Mouse (Mus musculus): ENCODE data around the gene Mlh1.

The Mlh1 gene

DNA sequence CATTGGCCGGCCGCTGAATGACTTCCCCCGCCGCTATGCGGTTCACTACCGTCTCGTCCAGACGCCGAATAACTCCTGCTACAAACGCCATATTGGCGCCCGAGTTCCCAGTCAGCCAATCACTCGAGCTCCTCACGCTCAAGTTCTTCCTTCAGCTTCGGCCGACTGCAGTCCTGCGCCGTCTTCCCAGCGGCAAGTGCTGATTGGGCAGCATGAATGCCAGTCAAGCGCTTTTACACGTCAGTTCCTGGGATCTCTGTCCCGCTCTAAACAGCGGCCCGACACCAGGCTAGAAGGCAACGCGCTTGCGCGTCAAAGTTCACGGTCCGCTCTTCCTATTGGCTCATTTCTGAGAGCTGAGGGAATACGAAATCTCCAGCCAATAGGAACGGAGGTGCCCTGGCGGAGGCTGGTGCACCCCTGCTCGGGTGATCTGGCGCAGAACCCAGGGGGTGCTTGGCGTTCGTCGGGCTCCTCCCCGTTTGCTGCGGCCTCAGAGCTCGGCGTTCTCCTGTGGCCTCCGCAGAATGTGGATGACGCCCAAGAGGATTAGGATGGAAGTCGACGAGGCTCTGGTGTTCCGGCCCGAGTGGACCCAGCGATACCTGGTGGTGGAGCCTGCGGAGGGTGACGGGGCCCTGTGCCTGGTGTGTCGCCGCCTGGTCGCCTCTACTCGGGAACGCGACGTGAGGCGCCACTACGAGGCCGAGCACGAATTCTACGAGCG lies at the start of gene Mlh1, which contains the start of gene Epm2aip1:
Mlh1 (minus strand) TSS at position 358 of the 727 bp plus-strand sequence.
Epm2aip1 (plus strand) TSS at position 496 of the 727 bp plus-strand sequence.
- DNase-seq (ENCODE audit: low read depth, low spot score), result peak; percentile 99

GRCm38 (mm10) chr9:111320912-111321311 lies 49.3 kb upstream of the Mlh1 start:
- no peak for DNase-seq (ENCODE audit: low read depth, low spot score)

DNA sequence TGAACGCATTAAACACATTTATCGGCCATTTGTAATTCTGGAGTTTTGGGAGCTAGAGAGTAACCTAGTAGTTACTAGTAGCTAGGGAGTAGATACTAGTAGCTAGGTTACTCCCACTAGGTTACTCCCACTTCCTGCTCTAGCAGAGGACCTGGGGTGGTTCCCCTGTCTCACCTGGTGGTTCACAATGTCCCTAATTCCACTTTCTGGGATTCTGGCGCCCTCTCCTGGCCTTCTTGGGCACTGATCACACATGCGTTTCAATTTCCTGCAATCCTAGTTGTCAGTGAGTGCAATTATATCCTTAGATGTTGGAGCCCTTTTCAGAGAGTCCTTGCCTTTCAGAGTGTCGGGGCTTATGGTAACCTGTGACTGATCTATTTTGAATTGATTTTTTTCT lies 42.6 kb upstream of the Mlh1 start:
- no peak for DNase-seq (ENCODE audit: low read depth, low spot score)

DNA sequence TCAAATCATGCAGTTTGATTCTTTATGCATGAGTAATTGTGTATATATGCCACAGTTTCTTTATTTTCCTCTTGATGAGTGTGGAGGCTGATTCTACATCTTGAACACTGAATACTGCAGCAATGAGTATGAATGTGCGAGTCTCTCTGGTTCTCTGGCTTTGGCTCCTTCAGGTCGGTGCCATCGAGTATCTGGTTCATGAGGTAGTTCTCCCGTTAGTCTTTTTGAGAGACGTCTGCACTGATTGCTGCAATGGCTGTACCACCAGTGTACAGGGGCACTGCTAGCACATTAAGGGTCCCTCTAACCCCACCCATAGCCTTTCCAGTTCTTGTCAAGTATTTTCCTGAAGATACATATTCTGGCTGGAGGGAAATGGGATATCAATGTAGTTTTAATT lies 42.2 kb upstream of the Mlh1 start:
- DNase-seq (ENCODE audit: low read depth, low spot score), result no peak

DNA sequence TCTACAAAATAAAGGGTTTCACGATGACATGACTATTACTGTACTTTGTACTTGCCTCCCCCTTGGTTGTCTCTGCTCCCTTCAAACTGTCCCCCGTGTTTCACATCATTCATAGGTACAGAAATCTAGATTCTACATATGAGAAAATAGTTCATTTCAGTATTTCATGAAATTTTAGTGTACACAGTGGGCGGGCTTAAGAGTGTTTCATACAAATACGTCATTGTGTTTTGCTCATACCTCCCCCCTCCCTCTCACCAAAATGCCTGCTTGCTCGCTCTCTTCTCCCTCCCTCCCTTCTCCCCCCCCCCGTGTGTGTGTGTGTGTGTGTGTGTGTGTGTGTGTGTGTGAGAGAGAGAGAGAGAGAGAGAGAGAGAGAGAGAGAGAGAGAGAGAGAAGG lies 41.7 kb upstream of the Mlh1 start:
- no peak for DNase-seq (ENCODE audit: low read depth, low spot score)

DNA sequence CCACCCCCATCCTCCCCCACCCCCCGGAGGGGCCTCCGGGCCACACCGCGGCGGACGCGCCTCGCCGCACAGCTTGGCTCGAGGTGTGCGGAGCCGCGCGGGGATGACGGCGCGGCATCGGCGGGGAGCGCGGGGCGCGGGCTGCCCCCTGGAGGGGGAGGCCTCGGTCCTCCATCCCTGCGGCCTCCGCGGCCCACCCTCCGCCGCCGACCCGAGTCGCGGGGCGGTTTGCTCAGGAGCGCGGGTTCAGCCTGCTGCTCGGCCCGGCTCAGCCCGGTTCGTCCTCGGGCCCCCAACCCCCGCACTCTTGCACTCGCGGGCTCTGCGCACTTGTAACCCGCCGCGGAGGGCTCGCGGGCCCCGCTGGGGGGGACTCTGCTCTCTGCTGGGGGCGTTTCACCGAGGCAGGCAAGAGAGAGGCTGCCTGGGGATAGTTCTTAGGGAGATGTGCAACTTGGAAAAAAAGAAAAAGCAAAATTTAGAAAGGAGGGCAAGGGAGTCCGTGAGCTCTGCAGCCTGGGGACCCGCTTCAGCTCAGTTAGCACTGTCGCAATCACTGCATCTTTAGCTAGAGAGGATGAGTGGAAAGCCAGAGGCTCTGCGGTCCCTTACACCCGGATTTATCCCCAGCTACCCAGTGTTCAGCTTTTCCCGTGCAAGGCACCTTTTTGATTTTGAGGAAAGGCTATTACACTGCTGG lies 41.0 kb upstream of the Mlh1 start:
- DNase-seq (ENCODE audit: low read depth, low spot score), result no peak

DNA sequence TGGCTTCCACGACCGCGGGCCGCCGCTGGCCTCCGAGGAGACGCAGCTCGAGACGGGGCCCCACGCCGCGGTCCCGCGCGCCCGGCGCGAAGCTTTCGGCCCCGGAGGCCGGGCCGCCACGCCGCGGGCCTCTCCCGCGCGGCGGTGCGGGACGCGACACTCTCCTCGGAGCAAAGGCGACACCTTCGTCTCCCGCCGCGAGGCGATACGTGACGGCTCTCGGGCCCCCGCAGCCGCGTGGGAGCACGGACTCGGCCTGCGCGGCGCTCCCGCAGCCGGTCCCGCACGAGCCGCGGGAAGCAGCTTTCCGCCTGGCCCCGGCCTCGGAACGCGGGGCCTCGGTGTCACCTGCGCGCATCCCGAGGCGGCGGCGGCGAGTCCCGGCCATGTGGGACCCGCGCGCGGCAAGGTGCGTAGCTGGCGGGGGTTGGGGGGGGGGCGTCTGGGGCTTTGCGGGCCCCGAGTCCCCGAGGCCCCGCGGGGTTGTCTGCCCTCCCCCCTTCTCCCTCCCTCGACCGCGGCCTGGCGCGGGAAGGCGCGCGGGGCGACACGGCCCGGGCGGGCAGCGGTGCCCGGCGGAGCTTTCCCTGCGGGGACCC lies 40.4 kb upstream of the Mlh1 start:
- DNase-seq (ENCODE audit: low read depth, low spot score), result no peak

DNA sequence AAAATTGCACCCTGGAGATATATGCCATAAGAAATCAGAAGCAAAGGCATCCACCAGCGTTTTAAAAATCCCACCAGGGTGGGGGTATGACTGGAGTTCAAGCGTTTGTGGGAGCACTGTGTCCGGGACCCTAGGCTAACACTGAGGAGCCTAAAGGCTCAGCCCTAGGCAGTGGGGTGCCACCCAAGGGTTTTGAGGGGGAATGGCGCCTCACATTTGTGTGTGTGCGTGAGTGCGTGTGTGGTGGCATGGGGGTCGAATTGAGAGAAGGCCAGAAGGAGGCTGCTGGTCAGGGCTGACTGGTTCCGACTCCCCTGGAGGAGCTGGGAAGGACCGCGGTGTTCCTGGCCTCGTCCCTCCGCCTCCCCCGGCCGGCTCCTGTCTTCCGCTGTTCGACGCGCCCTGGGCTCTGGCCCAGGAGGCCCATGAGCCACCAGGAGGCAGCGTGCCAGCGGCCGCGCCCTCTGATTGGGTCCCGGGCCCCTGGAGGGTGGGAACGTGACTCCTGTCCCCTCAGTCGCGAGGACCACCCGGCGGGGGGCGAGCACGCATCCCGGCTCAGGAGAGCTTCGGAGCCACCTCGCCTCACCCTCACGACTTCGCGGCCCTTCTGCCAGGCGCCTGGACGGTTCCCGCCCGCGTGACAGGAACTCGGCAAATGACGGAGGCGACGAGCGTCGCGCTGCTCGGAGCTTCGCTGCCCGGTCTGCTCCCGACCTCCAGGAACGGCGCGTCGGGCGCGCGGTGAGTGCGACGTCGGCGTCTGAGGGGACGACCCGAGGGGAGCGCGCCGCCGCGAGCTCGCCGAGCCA lies 39.6 kb upstream of the Mlh1 start, which contains the start of gene Trank1:
Trank1 (plus strand) TSS at position 709 of the 812 bp plus-strand sequence.
- no peak for DNase-seq (ENCODE audit: low read depth, low spot score)

DNA sequence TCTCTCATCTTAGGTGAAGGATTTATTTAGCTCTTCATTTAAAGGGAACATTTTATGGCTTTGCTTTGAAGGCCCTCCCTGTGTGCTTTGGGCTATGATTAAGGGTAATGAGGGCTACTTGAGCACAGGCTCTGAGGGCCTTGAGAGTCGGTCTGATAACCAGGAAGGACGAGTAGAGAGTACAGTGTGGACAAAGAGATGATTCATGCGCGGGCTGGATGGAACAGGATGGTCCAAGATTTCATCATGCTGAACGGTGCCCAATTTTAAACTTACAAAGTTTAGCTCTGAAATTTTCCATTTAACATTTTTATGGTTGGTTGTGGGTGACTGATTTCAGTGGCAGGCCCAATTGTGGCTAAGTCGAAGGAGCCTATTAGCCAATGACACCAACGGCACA lies 34.6 kb upstream of the Mlh1 start:
- no peak for DNase-seq (ENCODE audit: low read depth, low spot score)

GRCm38 (mm10) chr9:111304036-111304435 lies 32.4 kb upstream of the Mlh1 start:
- DNase-seq (ENCODE audit: low read depth, low spot score), result no peak

DNA sequence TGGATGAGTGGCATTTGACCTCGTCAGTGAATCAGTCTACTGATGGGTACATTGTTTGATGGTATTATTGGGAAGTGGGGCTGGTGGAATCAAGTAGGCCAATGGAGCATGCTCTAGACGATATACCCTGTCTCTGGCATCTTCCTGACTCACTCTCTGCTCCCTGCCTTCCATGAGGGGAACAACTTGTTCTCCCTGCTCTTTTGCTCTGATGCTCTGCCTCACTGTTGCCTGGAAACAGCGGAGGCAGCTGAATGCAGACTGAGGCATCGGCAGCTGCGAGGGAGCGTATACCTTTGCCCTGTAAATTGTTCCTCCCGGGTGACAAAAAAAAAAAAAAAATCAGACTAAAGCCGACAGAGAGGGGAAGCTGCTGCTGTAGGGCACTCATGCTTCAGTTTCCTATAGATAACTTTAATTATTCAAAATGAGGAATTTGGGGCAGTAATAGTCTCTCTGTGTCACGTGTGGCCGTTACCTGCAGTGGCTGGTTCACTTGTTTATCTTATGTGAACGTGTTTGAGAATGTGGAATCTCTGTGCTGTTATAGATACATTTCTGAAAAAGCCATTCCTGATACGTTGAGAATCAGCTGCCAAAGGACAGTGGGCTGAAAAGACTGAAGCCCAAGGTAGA lies 30.7 kb upstream of the Mlh1 start:
- DNase-seq (ENCODE audit: low read depth, low spot score), result no peak

GRCm38 (mm10) chr9:111298606-111299005 lies 27.0 kb upstream of the Mlh1 start:
- DNase-seq (ENCODE audit: low read depth, low spot score), result no peak

DNA sequence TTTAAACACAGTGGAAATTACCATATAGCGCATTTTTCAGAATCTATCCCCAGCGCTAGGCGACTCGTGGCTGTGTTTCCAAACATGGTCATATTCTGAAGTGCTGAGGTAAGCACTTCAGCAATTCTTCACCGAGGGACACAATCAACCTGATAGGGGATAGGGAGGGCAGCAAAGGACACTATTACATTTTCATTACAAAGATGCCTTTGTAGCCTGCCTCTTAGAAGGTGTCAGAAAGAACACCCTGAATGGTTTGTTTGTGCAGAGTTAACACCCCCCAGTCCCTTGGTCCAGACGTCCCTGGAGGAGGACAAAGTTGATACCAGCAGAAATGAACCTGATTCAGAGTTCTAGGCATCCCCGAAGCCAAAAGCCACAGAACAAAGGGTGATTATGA lies 24.8 kb upstream of the Mlh1 start:
- no peak for DNase-seq (ENCODE audit: low read depth, low spot score)

DNA sequence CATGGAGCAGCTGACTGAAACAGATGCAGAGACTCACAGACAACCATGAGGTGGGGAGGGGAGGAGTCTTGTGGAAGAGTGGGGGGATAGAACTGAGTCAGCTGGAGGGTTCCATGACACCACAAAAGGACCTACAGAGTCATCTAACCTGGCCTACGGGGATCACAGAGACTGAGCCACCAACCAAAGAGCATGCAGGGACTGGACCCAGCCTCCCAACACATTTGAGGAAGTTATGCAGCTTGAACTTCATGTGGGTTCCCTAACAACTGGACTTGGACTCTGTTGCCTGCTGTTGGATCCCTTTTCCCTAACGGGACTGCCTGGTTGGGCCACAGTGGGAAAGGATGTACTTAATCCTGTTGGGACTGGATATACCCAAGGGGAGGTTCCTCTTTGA lies 23.7 kb upstream of the Mlh1 start:
- no peak for DNase-seq (ENCODE audit: low read depth, low spot score)

- no peak for DNase-seq (ENCODE audit: low read depth, low spot score)
These were observed 23.3 kb upstream of the Mlh1 start for GRCm38 (mm10) chr9:111294911-111295310.

DNA sequence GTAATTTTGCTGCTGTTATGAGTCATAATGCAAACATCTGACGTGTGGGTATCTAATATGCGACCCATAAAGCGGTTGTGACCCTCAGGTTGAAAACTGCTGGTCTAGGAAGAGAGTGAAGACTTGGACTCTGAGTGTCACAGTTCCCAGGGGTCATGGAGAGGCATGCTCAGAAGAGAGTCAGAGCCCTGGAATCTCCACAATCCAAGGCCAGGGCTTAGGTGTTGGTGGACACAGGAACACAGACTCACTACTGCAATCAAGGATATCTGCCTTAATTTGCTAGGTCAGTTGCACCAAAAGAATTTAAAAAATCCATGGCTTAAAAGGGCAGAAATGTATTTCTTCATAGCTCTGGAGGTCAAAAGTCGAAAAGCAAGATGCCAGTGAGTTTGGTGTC lies 21.6 kb upstream of the Mlh1 start:
- DNase-seq (ENCODE audit: low read depth, low spot score), result no peak

DNA sequence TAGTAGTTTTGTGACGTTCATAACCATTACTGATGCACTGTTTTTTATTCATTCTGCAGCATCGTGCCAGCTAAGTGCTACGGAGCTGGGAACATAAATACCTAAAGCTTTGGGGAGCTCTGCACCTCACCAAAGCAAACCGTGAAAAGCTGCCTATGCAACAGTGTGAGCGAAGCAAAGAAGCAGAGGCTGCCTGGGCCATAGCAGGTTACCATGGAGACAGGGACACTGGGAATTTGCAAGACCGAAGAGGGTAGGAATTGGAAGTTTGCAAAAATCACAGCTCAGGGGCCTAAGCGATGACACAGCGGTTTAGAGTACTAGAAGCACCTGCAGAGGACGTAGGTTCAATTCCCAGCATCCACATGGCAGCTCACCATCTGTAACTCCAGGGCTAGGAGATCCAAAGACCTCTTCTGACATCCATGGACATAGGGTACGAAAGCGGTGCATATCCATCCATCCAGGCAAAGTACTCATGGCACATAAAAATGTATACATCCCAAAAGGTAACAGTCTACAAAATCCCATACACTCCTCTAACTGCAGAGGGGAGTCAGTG lies 19.0 kb upstream of the Mlh1 start:
- DNase-seq (ENCODE audit: low read depth, low spot score), result no peak

DNA sequence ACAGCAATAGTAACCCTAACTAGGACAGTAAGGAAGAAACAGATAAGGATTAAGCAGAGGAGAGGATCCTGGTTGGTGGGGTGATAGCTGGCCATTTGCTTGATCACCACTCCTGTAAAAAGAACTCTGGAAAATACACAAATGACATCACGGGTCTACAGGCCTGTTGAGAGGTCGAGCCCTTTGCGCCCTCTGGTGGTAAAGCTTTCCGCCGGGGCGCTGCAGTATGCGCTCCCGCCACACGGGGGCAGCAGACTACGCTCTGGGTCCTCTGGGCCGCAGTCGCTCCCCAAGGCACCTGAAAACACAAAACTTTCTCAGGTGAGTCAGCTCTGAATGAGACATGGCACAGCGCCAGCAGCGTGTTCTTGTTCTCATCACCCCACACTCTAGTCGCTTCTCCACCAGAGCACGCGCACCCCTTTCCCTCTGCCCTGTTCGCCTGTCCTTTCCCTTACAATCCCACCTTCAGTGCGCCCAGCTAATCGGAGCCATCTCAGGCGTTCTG lies 18.3 kb upstream of the Mlh1 start:
- peak; percentile 83 for DNase-seq (ENCODE audit: low read depth, low spot score)

DNA sequence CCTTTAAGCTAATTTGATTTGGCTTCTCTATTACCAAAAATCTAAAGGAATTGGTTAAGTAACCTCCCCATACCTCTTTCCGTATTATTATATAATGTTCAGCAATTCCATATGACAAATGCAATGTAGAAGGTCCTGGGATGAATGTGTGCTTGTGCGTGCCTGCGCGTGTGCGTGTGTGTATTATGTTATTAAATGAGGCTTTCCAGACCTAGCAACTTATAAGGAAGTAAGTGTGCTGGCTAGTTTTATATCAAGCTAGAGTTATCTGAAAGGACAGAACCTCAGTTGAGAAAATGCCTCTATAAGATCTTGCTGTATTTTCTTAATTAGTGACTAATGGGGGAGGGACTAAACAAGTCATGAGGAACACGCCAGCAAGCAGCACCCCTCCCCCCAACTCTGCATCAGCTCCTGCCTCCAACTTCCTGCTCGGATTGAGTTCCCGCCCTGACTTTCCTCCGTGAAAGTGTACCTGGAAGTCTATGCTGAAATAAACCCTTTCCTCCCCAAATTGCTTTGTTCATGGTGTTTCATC lies 17.8 kb upstream of the Mlh1 start:
- no peak for DNase-seq (ENCODE audit: low read depth, low spot score)

DNA sequence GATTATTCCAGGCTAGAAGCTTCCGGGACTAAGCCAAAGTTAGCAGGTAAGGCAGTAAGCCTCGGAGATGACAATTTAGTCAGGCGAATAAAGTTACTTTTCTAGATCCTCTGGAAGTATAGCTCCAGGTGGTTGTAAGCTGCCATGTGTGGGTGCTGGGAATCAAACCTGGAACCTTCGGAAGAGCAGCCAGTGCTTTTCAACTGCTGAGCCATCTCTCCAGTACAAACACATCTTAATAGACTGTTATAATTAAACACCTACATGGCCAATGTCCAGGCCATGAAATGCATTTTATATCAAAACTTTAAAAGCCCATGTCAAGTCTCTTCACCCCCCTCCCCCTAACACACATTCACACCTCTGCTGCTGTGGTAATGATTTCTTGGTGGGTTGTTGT lies 16.4 kb upstream of the Mlh1 start:
- no peak for DNase-seq (ENCODE audit: low read depth, low spot score)

DNA sequence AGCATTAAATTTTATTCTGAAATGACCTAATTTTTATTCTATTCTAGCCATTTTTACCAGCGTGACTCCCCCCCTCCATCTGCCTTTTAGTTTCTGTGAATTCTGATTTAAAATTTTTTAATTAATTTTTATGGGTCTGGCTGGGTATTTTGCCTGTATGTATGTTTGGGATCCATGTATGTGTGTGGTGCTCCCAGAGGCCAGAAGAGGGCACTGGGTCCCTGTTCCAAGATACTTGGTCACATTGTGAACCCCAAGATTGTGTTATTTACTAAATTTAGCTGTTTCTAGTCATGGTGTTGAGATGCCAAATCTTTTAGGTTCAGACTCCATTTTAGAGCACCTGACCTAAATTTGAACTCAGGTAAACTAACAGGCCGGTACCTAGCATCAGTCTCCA lies 14.9 kb upstream of the Mlh1 start:
- DNase-seq (ENCODE audit: low read depth, low spot score), result no peak

Measured in WW6 (cell line).